Mouse (Mus musculus) layer of hippocampus, adult 8-10 months (tissue): ENCODE results near the gene Lbp. TPM values are rescaled to one million over a fixed set of nuclear protein-coding genes. Genes with fewer than 3 reads are reported as not detected.
A peak's percentile ranks its signal among the peaks of the same experiment; 100 is the strongest.

Experiments used
- DNase-seq, 2 experiments: peaks; one replicate each; pipeline ENCODE4 v3.0.0; 2022; ENCODE audit warnings: low spot score in 2 of 2
- total RNA-seq, 4 experiments: library from RNA; stranded (reverse); gene quantifications; 2 replicates each; pipeline ENCODE4 v1.2.4; 2022

Lbp gene
- total RNA-seq, 4 experiments from 2014 or later = 2.1 to 2.9 (median 2.6) TPM

- peak; percentile 32 to 45 for DNase-seq
These were observed 2.0 kb downstream of the Lbp start for GRCm38 (mm10) chr2:158308276-158308675.

- DNase-seq = no peak
These were observed 6.8 kb downstream of the Lbp start for GRCm38 (mm10) chr2:158313089-158313488.

GRCm38 (mm10) chr2:158316371-158316770 lies 10.1 kb downstream of the Lbp start:
- no peak for DNase-seq

- peak; percentile 38 to 72 for DNase-seq
These were observed 10.7 kb downstream of the Lbp start for GRCm38 (mm10) chr2:158317026-158317425.

GRCm38 (mm10) chr2:158321596-158321995 lies 15.3 kb downstream of the Lbp start:
- no peak for DNase-seq

GRCm38 (mm10) chr2:158322845-158323244 lies 16.6 kb downstream of the Lbp start:
- no peak for DNase-seq

- peak in 1 of 2 experiments; percentile 28 for DNase-seq
These were observed 18.4 kb downstream of the Lbp start for GRCm38 (mm10) chr2:158324531-158325190.

- DNase-seq = no peak
These were observed 19.3 kb downstream of the Lbp start for GRCm38 (mm10) chr2:158325609-158326008.

- no peak for DNase-seq
These were observed 28.1 kb downstream of the Lbp start for GRCm38 (mm10) chr2:158334356-158334755.

GRCm38 (mm10) chr2:158337698-158338097 lies 31.4 kb downstream of the Lbp start:
- DNase-seq = no peak

GRCm38 (mm10) chr2:158339948-158340564 lies 33.8 kb downstream of the Lbp start:
- DNase-seq = peak in 1 of 2 experiments; percentile 61

GRCm38 (mm10) chr2:158341324-158341723 lies 35.0 kb downstream of the Lbp start:
- DNase-seq = no peak

- DNase-seq = no peak
These were observed 37.2 kb downstream of the Lbp start for GRCm38 (mm10) chr2:158343495-158343894.

- no peak for DNase-seq
These were observed 40.2 kb downstream of the Lbp start for GRCm38 (mm10) chr2:158346467-158346866.

GRCm38 (mm10) chr2:158347868-158348267 lies 41.6 kb downstream of the Lbp start:
- peak in 1 of 2 experiments; percentile 67 for DNase-seq

GRCm38 (mm10) chr2:158352801-158353520 lies 46.7 kb downstream of the Lbp start:
- DNase-seq = no peak

- no peak for DNase-seq
These were observed 48.2 kb downstream of the Lbp start for GRCm38 (mm10) chr2:158354348-158355114.

- no peak for DNase-seq
These were observed 48.9 kb downstream of the Lbp start for GRCm38 (mm10) chr2:158355238-158355637.

- DNase-seq = no peak
These were observed 49.8 kb downstream of the Lbp start for GRCm38 (mm10) chr2:158356121-158356520.

GRCm38 (mm10) chr2:158359757-158360620 lies 53.7 kb downstream of the Lbp start:
- DNase-seq = no peak
